Mouse (Mus musculus): ENCODE measurements at regions not wholly inside any gene's neighbourhood (a gene's known extent, or its start where the extent isn't known, plus 50 kb on each side); places are given as distances from the start of the nearest gene placed in this dataset.

GRCm38 (mm10) chr16:71952879-71953406 is 355.2 kb upstream of the Robo1 start:
- in situ Hi-C loops (cut with MboI, MseI) = no loop called here

GRCm38 (mm10) chr16:71963579-71963978 is 344.5 kb upstream of the Robo1 start:
- in situ Hi-C loops (cut with MboI, MseI) = no loop called here

- in situ Hi-C loops (cut with MboI, MseI) = no loop called here
Observed at GRCm38 (mm10) chr16:71973811-71974210, 334.3 kb upstream of the Robo1 start.

- in situ Hi-C loops (cut with MboI, MseI) = loop anchor here (5.0 kb wide), 1 partner anchor 140 kb away; no protein-coding TSS in a partner anchor
Observed at GRCm38 (mm10) chr16:71997634-71998278, 310.4 kb upstream of the Robo1 start.

GRCm38 (mm10) chr16:72027404-72028215 is 280.5 kb upstream of the Robo1 start:
- in situ Hi-C loops (cut with MboI, MseI) = no loop called here

GRCm38 (mm10) chr16:72028216-72028610 is 279.9 kb upstream of the Robo1 start:
- in situ Hi-C loops (cut with MboI, MseI) = no loop called here

- in situ Hi-C loops (cut with MboI, MseI) = no loop called here
Observed at GRCm38 (mm10) chr16:72028798-72029197, 279.3 kb upstream of the Robo1 start.

- in situ Hi-C loops (cut with MboI, MseI) = no loop called here
Observed at GRCm38 (mm10) chr16:72029273-72029672, 278.8 kb upstream of the Robo1 start.

- in situ Hi-C loops (cut with MboI, MseI) = no loop called here
Observed at GRCm38 (mm10) chr16:72068254-72068653, 239.9 kb upstream of the Robo1 start.

GRCm38 (mm10) chr16:72069581-72069980 is 238.5 kb upstream of the Robo1 start:
- in situ Hi-C loops (cut with MboI, MseI) = no loop called here

GRCm38 (mm10) chr16:72071756-72072471 is 236.2 kb upstream of the Robo1 start:
- in situ Hi-C loops (cut with MboI, MseI) = no loop called here

GRCm38 (mm10) chr16:72085181-72085580 is 222.9 kb upstream of the Robo1 start:
- in situ Hi-C loops (cut with MboI, MseI) = loop anchor here (10.0 kb wide), 1 partner anchor 430 kb away; no protein-coding TSS in a partner anchor

GRCm38 (mm10) chr16:72088053-72088452 is 220.1 kb upstream of the Robo1 start:
- in situ Hi-C loops (cut with MboI, MseI) = loop anchor here (10.0 kb wide), 1 partner anchor 433 kb away; no protein-coding TSS in a partner anchor

GRCm38 (mm10) chr16:72088916-72089315 is 219.2 kb upstream of the Robo1 start:
- in situ Hi-C loops (cut with MboI, MseI) = loop anchor here (10.0 kb wide), 1 partner anchor 434 kb away; no protein-coding TSS in a partner anchor
